Mouse (Mus musculus) cortical plate, adult 2 months (tissue): Measurements from ENCODE around the gene Traip.

ENCODE experiments used
- CTCF ChIP-seq: fragments of 200-500 bp; IDR thresholded peaks from 2 replicates; pipeline ENCODE4 v1.5.1; 2011; ENCODE audit warnings: mild to moderate bottlenecking, control low read depth, low read length; ENCODE audit not compliant: insufficient read depth; ENCODE audit errors: extremely low read depth
- POLR2A ChIP-seq: fragments of 200-500 bp; IDR thresholded peaks from 2 replicates; pipeline ENCODE4 v1.6.1; 2011; ENCODE audit warnings: mild to moderate bottlenecking, low read length, control low read depth; ENCODE audit not compliant: insufficient read depth; ENCODE audit errors: extremely low read depth

- TF ChIP-seq POLR2A (no peak), CTCF (no peak)
Measured at GRCm38 (mm10) chr9:107910025-107910769, 39.7 kb upstream of the Traip start.
